Mouse (Mus musculus) adrenal gland (tissue): Measurements from ENCODE around the gene Pxylp1.
"Not testable (repeated sequence)": the region's sequence is repeated elsewhere in the genome, so short reads cannot be mapped to it uniquely, and the experiment has no call there.

Experiments used
- intact Hi-C: fragments of 180-260 bp; cut with DNase I; formaldehyde crosslinking; loops from one replicate; pipeline ENCODE4 v1.15.1; 2025
- long read RNA-seq, 2 experiments: library from polyadenylated mRNA; unstranded; transcript quantifications; one replicate each; pipeline ENCODE4 v2.0.0; 2020; ENCODE audit warnings: borderline replicate concordance in 1 of 2; ENCODE audit not compliant: insufficient replicate concordance in 1 of 2

The Pxylp1 gene
- long read RNA-seq, experiment 1, partial matches to known transcripts = 0 of 6 reads
- long read RNA-seq, experiment 1, other reads (novel, unspliced or antisense) = 2 of 6 reads
- long read RNA-seq, experiment 2, partial matches to known transcripts = 1 of 3 reads
- long read RNA-seq, experiment 2, other reads (novel, unspliced or antisense) = 1 of 3 reads

- intact Hi-C loops = no loop called here
Observed at GRCm38 (mm10) chr9:96892546-96892945, at the start of gene Pxylp1. Gene Pxylp1, minus strand, starts transcription at chr9:96892669.

GRCm38 (mm10) chr9:96938887-96939286, 46.4 kb upstream of the Pxylp1 start:
- intact Hi-C loops = no loop called here

- intact Hi-C loops = not testable (repeated sequence)
Observed at GRCm38 (mm10) chr9:96936427-96936826, 44.0 kb upstream of the Pxylp1 start.

- intact Hi-C loops = no loop called here
Observed at GRCm38 (mm10) chr9:96935556-96936300, 43.3 kb upstream of the Pxylp1 start.

GRCm38 (mm10) chr9:96934816-96935215, 42.3 kb upstream of the Pxylp1 start:
- intact Hi-C loops = no loop called here

GRCm38 (mm10) chr9:96932751-96933150, 40.3 kb upstream of the Pxylp1 start:
- intact Hi-C loops = no loop called here

- intact Hi-C loops = no loop called here
Observed at GRCm38 (mm10) chr9:96923577-96924316, 31.3 kb upstream of the Pxylp1 start.

- intact Hi-C loops = no loop called here
Observed at GRCm38 (mm10) chr9:96923119-96923518, 30.6 kb upstream of the Pxylp1 start.

- intact Hi-C loops = loop anchor here (2.0 to 5.0 kb wide), 3 partner anchors 44 to 245 kb away; no protein-coding TSS in a partner anchor
Observed at GRCm38 (mm10) chr9:96916620-96917538, 24.4 kb upstream of the Pxylp1 start.

GRCm38 (mm10) chr9:96916076-96916475, 23.6 kb upstream of the Pxylp1 start:
- intact Hi-C loops = loop anchor here (2.0 to 5.0 kb wide), 3 partner anchors 45 to 246 kb away; no protein-coding TSS in a partner anchor

GRCm38 (mm10) chr9:96914851-96915250, 22.4 kb upstream of the Pxylp1 start:
- intact Hi-C loops = loop anchor here (5.0 kb wide), 1 partner anchor 247 kb away; no protein-coding TSS in a partner anchor

GRCm38 (mm10) chr9:96914005-96914404, 21.5 kb upstream of the Pxylp1 start:
- intact Hi-C loops = no loop called here

- intact Hi-C loops = no loop called here
Observed at GRCm38 (mm10) chr9:96909503-96909902, 17.0 kb upstream of the Pxylp1 start.

- intact Hi-C loops = no loop called here
Observed at GRCm38 (mm10) chr9:96908737-96909136, 16.3 kb upstream of the Pxylp1 start.

GRCm38 (mm10) chr9:96904360-96905355, 12.2 kb upstream of the Pxylp1 start:
- intact Hi-C loops = no loop called here

- intact Hi-C loops = no loop called here
Observed at GRCm38 (mm10) chr9:96899717-96900116, 7.2 kb upstream of the Pxylp1 start.

GRCm38 (mm10) chr9:96899004-96899403, 6.5 kb upstream of the Pxylp1 start:
- intact Hi-C loops = no loop called here

GRCm38 (mm10) chr9:96896690-96897089, 4.2 kb upstream of the Pxylp1 start:
- intact Hi-C loops = no loop called here

- intact Hi-C loops = no loop called here
Observed at GRCm38 (mm10) chr9:96893582-96893981, 1.1 kb upstream of the Pxylp1 start.
